Mouse (Mus musculus): ENCODE results near the gene Gm21409.
"Not testable (repeated sequence)": the region's sequence is repeated elsewhere in the genome, so short reads cannot be mapped to it uniquely, and the experiment has no call there.

Gene Gm21409

DNA sequence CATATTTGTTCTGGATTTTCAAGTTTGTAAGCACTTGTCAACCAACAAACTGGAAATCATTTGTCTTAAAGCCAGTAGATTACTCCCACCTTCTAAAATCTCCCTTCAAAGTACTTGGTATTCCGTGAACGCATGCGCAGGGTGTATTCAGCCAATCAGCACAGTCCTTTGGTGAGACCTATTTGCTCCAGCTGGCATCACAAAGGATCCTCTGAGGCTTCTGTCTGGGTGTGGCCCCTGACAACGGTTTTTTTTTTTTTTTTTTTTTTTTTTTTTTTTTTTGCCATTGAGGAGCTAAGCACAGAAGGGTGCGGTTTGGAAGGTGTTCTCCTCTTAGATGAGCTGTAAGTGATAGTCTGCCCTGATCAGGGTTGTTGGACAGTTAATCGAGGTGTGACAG is at the start of gene Gm21409:
Gm21409 (plus strand) TSS at position 301 of the 400 bp plus-strand sequence.
- DNase-seq (ENCODE audit: low spot score): not testable (repeated sequence)
